Mouse (Mus musculus) liver, postnatal 0 days (tissue): Measurements from ENCODE around the gene Snn.

Experiments used
- CTCF ChIP-seq: sonication (generic); IDR thresholded peaks from 2 replicates; pipeline ENCODE4 v1.5.1; 2016; ENCODE audit warnings: antibody characterized with exemption, low read depth
- EP300 ChIP-seq: IDR thresholded peaks from 2 replicates; pipeline ENCODE4 v1.6.1; 2016; ENCODE audit warnings: antibody characterized with exemption, low read depth, mild to moderate bottlenecking

- no peak for TF ChIP-seq CTCF
- no peak for TF ChIP-seq EP300
Measured at GRCm38 (mm10) chr16:11104905-11105304, 44.2 kb downstream of the Snn start.
